Mouse (Mus musculus): ENCODE data around the gene Akr1a1. TPM values are rescaled to one million over a fixed set of nuclear protein-coding genes. Genes with fewer than 3 reads are reported as not detected.

Akr1a1 gene
- total and polyA plus RNA-seq, 3 experiments, result 373 to 533 (median 470) TPM

- Histone ChIP-seq H3K27ac (ENCODE audit: insufficient read depth, low read depth) (no peak overlapping the region; the same call in 1 of the 2 replicates), H3K9me3 (replicated peaks; ENCODE audit: low read length) (no peaks in the 10 kb centered on the region), H3K9ac (ENCODE audit: insufficient read depth, low read depth) (no peak overlapping the region), H3K4me2 (ENCODE audit: insufficient read depth, low read depth, poor library complexity, severe bottlenecking) (no peak overlapping the region), H3K4me3 (replicated peaks in 1 of 3; ENCODE audit: low read depth in 2 of 3, low read length in 2 of 3, poor library complexity in 1 of 3) (no peak overlapping the region), H3K36me3 (replicated peaks in 1 of 2; ENCODE audit: control insufficient read depth in 1 of 2, insufficient read depth in 1 of 2, low read length in 1 of 2) (no peaks in the 10 kb centered on the region), H3K27me3 (replicated peaks) (no peaks in the 10 kb centered on the region), H3K79me2 (replicated peaks; ENCODE audit: control insufficient read depth, extremely low read depth, insufficient read depth, poor library complexity, severe bottlenecking) (no peaks in the 10 kb centered on the region), H3K4me1 (ENCODE audit: control insufficient read depth in 1 of 2, insufficient read depth in 2 of 2) (peaks cover 9 to 18% of the 10 kb centered on the region in 2 experiments)
- dilution Hi-C loops (cut with MboI; ENCODE audit: extremely low pct_ligation_motif_present, extremely low pct_unique_long_range_greater_than_20kb, low sequenced_read_pairs) (no loop called here), in situ Hi-C loops (cut with MboI; ENCODE audit: low pct_ligation_motif_present, low pct_unique_long_range_greater_than_20kb, low sequenced_read_pairs) (no loop called here)
- DNase-seq (ENCODE audit: extremely low read depth), result peak; percentile 58
- TF ChIP-seq MAZ (IDR thresholded peaks at IDR 0.05; ENCODE audit: low read depth, low read length) (no peak), IRF4 (IDR thresholded peaks at IDR 0.05; ENCODE audit: low read depth, low read length) (no peak), NRF1 (IDR thresholded peaks at IDR 0.05; ENCODE audit: low read depth, low read length) (no peak), ZC3H11A (IDR thresholded peaks at IDR 0.05; ENCODE audit: low read depth, low read length) (no peak), ETS1 (conservative IDR thresholded peaks at IDR 0.05; ENCODE audit: low read depth, low read length) (peak; percentile 69), JUND (conservative IDR thresholded peaks at IDR 0.05; ENCODE audit: low read depth, low read length) (0 out of 2 replicates have a peak, but pooled peaks have one; percentile 13), TBP (conservative IDR thresholded peaks at IDR 0.05; ENCODE audit: low read depth, low read length) (no peak), POLR2AphosphoS2 (IDR thresholded peaks at IDR 0.05; ENCODE audit: low read depth, low read length) (no peak), JUN (IDR thresholded peaks at IDR 0.05; ENCODE audit: insufficient read depth, low read depth, low read length) (no peak), POLR2A (IDR thresholded peaks at IDR 0.05; ENCODE audit: low read depth, low read length) (no peak), SMC3 (IDR thresholded peaks at IDR 0.05; ENCODE audit: low read depth, low read length) (no peak), ZMIZ1 (IDR thresholded peaks at IDR 0.05; ENCODE audit: low read depth, low read length) (no peak), E2F4 (IDR thresholded peaks at IDR 0.05; ENCODE audit: insufficient replicate concordance, low read depth, low read length) (no peak), RCOR1 (conservative IDR thresholded peaks at IDR 0.05; ENCODE audit: low read depth, low read length) (peak; percentile 47; the same call in 1 of the 2 replicates), ELF1 (IDR thresholded peaks at IDR 0.05; ENCODE audit: low read depth, low read length) (no peak), GABPA (IDR thresholded peaks at IDR 0.05; ENCODE audit: insufficient replicate concordance, low read depth, low read length) (no peak), MYC (IDR thresholded peaks at IDR 0.05; ENCODE audit: low read depth, low read length) (0 out of 2 replicates have a peak, but pooled peaks have one; percentile 12), TCF12 (IDR thresholded peaks at IDR 0.05; ENCODE audit: low read depth, low read length) (0 out of 2 replicates have a peak, but pooled peaks have one; percentile 40), MXI1 (IDR thresholded peaks at IDR 0.05; ENCODE audit: low read depth, low read length) (0 out of 2 replicates have a peak, but pooled peaks have one; percentile 53), MAX (IDR thresholded peaks at IDR 0.05; ENCODE audit: low read length) (peak; percentile 73), CHD1 (IDR thresholded peaks at IDR 0.05; ENCODE audit: low read depth, low read length) (no peak), ZNF384 (IDR thresholded peaks at IDR 0.05; ENCODE audit: low read depth, low read length) (peak; percentile 41; the same call in 1 of the 2 replicates), USF2 (conservative IDR thresholded peaks at IDR 0.05; ENCODE audit: low read depth, low read length) (no peak), NELFE (IDR thresholded peaks at IDR 0.05; ENCODE audit: low read depth, low read length) (no peak), CHD2 (IDR thresholded peaks at IDR 0.05; ENCODE audit: low read length) (no peak), KAT2A (IDR thresholded peaks at IDR 0.05; ENCODE audit: insufficient replicate concordance, low read length) (no peak), BHLHE40 (IDR thresholded peaks at IDR 0.05; ENCODE audit: low read depth, low read length) (peak; percentile 93), PAX5 (IDR thresholded peaks at IDR 0.05; ENCODE audit: low read length) (no peak), USF1 (IDR thresholded peaks at IDR 0.05; ENCODE audit: low read depth, low read length) (peak; percentile 3; the same call in 1 of the 2 replicates), ZKSCAN1 (IDR thresholded peaks at IDR 0.05; ENCODE audit: borderline replicate concordance, low read depth, low read length) (no peak), SIN3A (IDR thresholded peaks at IDR 0.05; ENCODE audit: low read length) (0 out of 2 replicates have a peak, but pooled peaks have one; percentile 39), MAFK (IDR thresholded peaks at IDR 0.05; ENCODE audit: insufficient replicate concordance, low read length) (no peak), UBTF (IDR thresholded peaks at IDR 0.05; ENCODE audit: low read depth, low read length) (no peak), MEF2A (IDR thresholded peaks at IDR 0.05; ENCODE audit: borderline replicate concordance, low read depth, low read length) (no peak), EP300 (IDR thresholded peaks at IDR 0.05; ENCODE audit: low read length) (peak; percentile 55; the same call in 1 of the 2 replicates), HCFC1 (IDR thresholded peaks at IDR 0.05; ENCODE audit: low read depth, low read length) (no peak), CTCF (conservative IDR thresholded peaks at IDR 0.05 in 1 of 2, IDR thresholded peaks at IDR 0.05 in 1 of 2; ENCODE audit: low read depth in 2 of 2, low read length in 2 of 2) (no peak)
Observed at GRCm38 (mm10) chr4:116668145-116668544, 16.7 kb upstream of the Akr1a1 start.

All from CH12.LX (cell line).